7 mouse cellular contexts compared by ENCODE assay signal in the genomic region with DNA sequence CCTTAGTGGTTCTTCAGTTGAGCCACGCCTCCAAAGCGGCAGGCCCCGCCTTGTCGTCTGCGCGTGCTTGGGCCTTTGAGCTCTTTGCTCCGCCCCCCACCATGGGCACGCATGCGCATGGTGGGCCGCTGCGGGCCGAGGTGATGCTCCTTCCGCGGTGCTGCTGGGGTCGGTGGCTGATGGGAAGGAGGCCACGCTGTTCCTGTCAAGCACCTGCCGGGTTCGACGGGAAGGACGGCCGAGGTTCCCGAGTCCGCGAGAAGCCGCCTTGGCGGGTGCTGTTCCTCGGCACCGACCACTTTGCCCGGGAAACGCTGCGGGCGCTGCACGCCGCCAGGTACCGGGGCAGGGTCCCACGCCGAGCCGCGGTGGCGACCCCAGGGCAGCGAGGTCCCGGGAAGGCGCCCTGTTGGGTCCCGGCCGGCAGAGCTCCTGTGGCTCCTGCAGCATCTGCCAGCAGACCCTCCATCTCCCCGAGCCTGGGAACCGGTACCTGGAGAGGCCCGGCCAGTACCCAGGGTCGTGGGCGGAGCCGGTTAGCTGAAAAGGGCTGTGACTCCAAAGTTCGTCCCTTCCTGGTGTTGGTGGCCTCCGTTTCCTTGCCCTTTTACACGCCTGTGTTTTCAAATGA. TPM values are rescaled to one million over a fixed set of nuclear protein-coding genes. Genes with fewer than 3 reads are reported as not detected.
DNase-seq lines count a peak whose midpoint lies in the region; ATAC-seq lines count a peak whose summit lies in the region.

Mtfmt (plus strand) TSS at position 112 of the 631 bp plus-strand sequence.

- H3K27me3 ChIP-seq in intestine, embryonic 16.5 days (replicated peaks; ENCODE audit: control insufficient read depth, insufficient read depth, low read length): 0 out of 2 replicates have a peak, but pooled peaks cover 2% of the 10 kb centered on the region
- no peaks in the 10 kb centered on the region for H3K27me3 ChIP-seq in midbrain, embryonic 11.5 days (ENCODE audit: control insufficient read depth, insufficient read depth, low read length)

- H3K9me3 ChIP-seq in intestine, embryonic 16.5 days (ENCODE audit: control insufficient read depth, low read length): no peaks in the 10 kb centered on the region
- no peaks in the 10 kb centered on the region for H3K9me3 ChIP-seq in midbrain, embryonic 11.5 days (ENCODE audit: control insufficient read depth, low read length)

- under 1% methylated on average over 54 of the region's 54 CpGs for WGBS in intestine, embryonic 16.5 days
- WGBS in midbrain, embryonic 11.5 days: under 1% methylated on average over 54 of the region's 54 CpGs

- H3K4me1 ChIP-seq in intestine, embryonic 16.5 days (ENCODE audit: control insufficient read depth, insufficient read depth, low read length): no peaks in the 10 kb centered on the region
- peaks cover 7% of the 10 kb centered on the region for H3K4me1 ChIP-seq in midbrain, embryonic 11.5 days (ENCODE audit: control insufficient read depth, insufficient read depth, low read length)

- peak; percentile 95 for DNase-seq in adrenal gland, adult 2 months
- peak; percentile 93 for DNase-seq in embryo, embryonic 11.5 days (ENCODE audit: low read depth, low spot score)
- DNase-seq in gastrocnemius, postnatal 4 days (ENCODE audit: low spot score in 2 of 2): peak; percentile 87 to 94
- DNase-seq in left cerebral cortex, postnatal 36 days (ENCODE audit: low spot score in 2 of 2): peak; percentile 87 to 89
- peak; percentile 100 for DNase-seq in midbrain, embryonic 11.5 days (ENCODE audit: low spot score, missing footprints)
- DNase-seq in skeletal muscle tissue, adult 2 months (ENCODE audit: low read depth, low spot score): peak; percentile 84

- H3K36me3 ChIP-seq in intestine, embryonic 16.5 days (ENCODE audit: control insufficient read depth, insufficient read depth, low read length): 0 out of 2 replicates have a peak, but pooled peaks cover under 1% of the 10 kb centered on the region
- no peaks in the 10 kb centered on the region for H3K36me3 ChIP-seq in midbrain, embryonic 11.5 days (ENCODE audit: control insufficient read depth, insufficient read depth, low read length)

- intact Hi-C loops in left cerebral cortex, postnatal 36 days (cut with DNase I): no loop called here

- peak within 1 kb of the TSS; percentile 51 for H3K27ac ChIP-seq in intestine, embryonic 16.5 days (ENCODE audit: low read length)
- no peak within 1 kb of the TSS for H3K27ac ChIP-seq in midbrain, embryonic 11.5 days (ENCODE audit: low read depth, low read length)

- peak within 1 kb of the TSS; percentile 87 for H3K9ac ChIP-seq in intestine, embryonic 16.5 days (ENCODE audit: low read depth, low read length)
- peak within 1 kb of the TSS; percentile 81 for H3K9ac ChIP-seq in midbrain, embryonic 11.5 days (ENCODE audit: low read length)

- peak; percentile 93 for ATAC-seq in intestine, embryonic 16.5 days
- ATAC-seq in midbrain, embryonic 11.5 days (ENCODE audit: low FRiP score): peak; percentile 92

- peak within 1 kb of the TSS; percentile 99 for H3K4me3 ChIP-seq in intestine, embryonic 16.5 days (ENCODE audit: low read length)
- H3K4me3 ChIP-seq in midbrain, embryonic 11.5 days (ENCODE audit: low read depth, low read length): peak within 1 kb of the TSS; percentile 88

- peak within 1 kb of the TSS; percentile 56 for H3K4me2 ChIP-seq in intestine, embryonic 16.5 days (ENCODE audit: low read depth, low read length)
- H3K4me2 ChIP-seq in midbrain, embryonic 11.5 days: peak within 1 kb of the TSS; percentile 74

RNA-seq across cellular contexts. Expression of gene Mtfmt, which starts in this region (rescaled TPM):
- 10 to 100 TPM; 11.0 to 16.6 TPM for total RNA-seq in adrenal gland, adult 2 months (2021)
- 6.5 and 7.0 TPM in 2 replicates for polyA plus RNA-seq in adrenal gland, adult 2 months (2012; rRNA removed)
- 10 to 100 TPM in 1 of 2 experiments, 1 to 10 TPM in 1; 9.5 to 10.3 TPM for total RNA-seq in gastrocnemius, postnatal 4 days (2021)
- 20.3 and 24.0 TPM in 2 replicates for polyA plus RNA-seq in intestine, embryonic 16.5 days (2015; fragmentation: Nextera tagmentation; extraction: Ambion mirVana)
- 10 to 100 TPM; 16.6 to 19.0 TPM for total RNA-seq in left cerebral cortex, postnatal 36 days (2021)
- polyA plus RNA-seq in midbrain, embryonic 11.5 days (2014; fragmentation: Nextera tagmentation; extraction: Ambion mirVana): 18.3 and 18.7 TPM in 2 replicates
